Mouse (Mus musculus): ENCODE measurements at regions not wholly inside any gene's neighbourhood (a gene's known extent, or its start where the extent isn't known, plus 50 kb on each side); places are given as distances from the start of the nearest gene placed in this dataset.

GRCm38 (mm10) chr8:117962666-117963065, 160.9 kb upstream of the Mphosph6 start:
- H3K4me2 ChIP-seq = no peak overlapping the region
- no peaks in the 10 kb centered on the region for H3K36me3 ChIP-seq
- no peaks in the 10 kb centered on the region for H3K4me1 ChIP-seq
- H3K27me3 ChIP-seq (replicated peaks) = no peaks in the 10 kb centered on the region
- H3K9me3 ChIP-seq = 0 out of 2 replicates have a peak, but pooled peaks cover 4% of the 10 kb centered on the region
- ATAC-seq (ENCODE audit: extremely low read depth, insufficient number of reproducible peaks, low FRiP score, low TSS enrichment) = no peak
- H3K4me3 ChIP-seq = no peak overlapping the region
- WGBS = 71% methylated on average over 8 of the region's 8 CpGs
- no peak overlapping the region for H3K27ac ChIP-seq (replicated peaks)
- H3K9ac ChIP-seq = no peak overlapping the region

DNA sequence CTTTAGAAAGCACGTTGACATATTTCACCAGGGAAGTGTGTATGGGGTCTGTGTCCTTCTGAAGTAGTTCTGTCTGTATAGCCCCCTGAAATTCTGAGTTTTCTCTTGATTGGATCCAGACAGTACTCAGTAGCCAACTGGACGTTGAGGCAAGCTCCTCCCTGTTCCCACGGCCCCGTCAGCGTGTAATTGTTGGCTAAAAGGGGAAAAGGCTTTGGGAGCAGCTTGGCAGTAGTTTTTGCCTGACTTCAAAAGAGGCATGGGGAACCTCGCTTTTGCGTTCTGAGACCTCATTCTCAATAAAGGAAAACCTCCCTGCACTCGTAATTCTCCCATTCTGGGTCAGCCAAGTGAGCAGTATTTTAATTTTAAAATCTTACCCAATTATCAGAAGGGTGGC, 157.8 kb upstream of the Mphosph6 start:
- H3K4me2 ChIP-seq = no peak overlapping the region
- no peaks in the 10 kb centered on the region for H3K36me3 ChIP-seq
- no peak overlapping the region for H3K27ac ChIP-seq (replicated peaks)
- H3K4me3 ChIP-seq = no peak overlapping the region
- no peaks in the 10 kb centered on the region for H3K4me1 ChIP-seq
- peaks cover 7% of the 10 kb centered on the region for H3K27me3 ChIP-seq (replicated peaks)
- WGBS = 68% methylated on average over 8 of the region's 8 CpGs
- ATAC-seq (ENCODE audit: extremely low read depth, insufficient number of reproducible peaks, low FRiP score, low TSS enrichment) = no peak
- H3K9me3 ChIP-seq = 0 out of 2 replicates have a peak, but pooled peaks cover 4% of the 10 kb centered on the region
- H3K9ac ChIP-seq = no peak overlapping the region

DNA sequence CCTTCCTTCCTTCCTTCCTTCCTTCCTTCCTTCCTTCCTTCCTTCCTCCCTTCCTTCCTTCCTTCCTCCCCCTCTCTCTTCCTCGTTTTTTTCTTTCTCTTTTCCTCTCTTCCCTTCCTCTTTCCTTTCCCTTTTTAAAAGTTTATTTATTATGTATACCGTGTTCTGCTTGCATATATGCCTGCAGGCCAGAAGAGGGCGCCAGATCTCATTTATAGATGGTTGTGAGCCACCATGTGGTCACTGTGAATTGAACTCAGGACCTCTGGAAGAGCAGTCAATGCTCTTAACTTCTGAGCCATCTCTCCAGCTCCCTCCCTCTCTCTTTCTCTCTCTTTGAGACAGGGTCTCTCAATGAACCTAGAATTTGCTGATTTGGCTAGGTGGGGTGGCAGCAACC, 157.2 kb upstream of the Mphosph6 start:
- no peak overlapping the region for H3K4me2 ChIP-seq
- no peaks in the 10 kb centered on the region for H3K36me3 ChIP-seq
- ATAC-seq (ENCODE audit: extremely low read depth, insufficient number of reproducible peaks, low FRiP score, low TSS enrichment) = no peak
- peaks cover 12% of the 10 kb centered on the region for H3K27me3 ChIP-seq (replicated peaks)
- no peak overlapping the region for H3K9ac ChIP-seq
- 0 out of 2 replicates have a peak, but pooled peaks cover 4% of the 10 kb centered on the region for H3K9me3 ChIP-seq
- WGBS = 28% methylated on average over 3 of the region's 3 CpGs
- H3K27ac ChIP-seq (replicated peaks) = no peak overlapping the region
- no peaks in the 10 kb centered on the region for H3K4me1 ChIP-seq
- H3K4me3 ChIP-seq = no peak overlapping the region

DNA sequence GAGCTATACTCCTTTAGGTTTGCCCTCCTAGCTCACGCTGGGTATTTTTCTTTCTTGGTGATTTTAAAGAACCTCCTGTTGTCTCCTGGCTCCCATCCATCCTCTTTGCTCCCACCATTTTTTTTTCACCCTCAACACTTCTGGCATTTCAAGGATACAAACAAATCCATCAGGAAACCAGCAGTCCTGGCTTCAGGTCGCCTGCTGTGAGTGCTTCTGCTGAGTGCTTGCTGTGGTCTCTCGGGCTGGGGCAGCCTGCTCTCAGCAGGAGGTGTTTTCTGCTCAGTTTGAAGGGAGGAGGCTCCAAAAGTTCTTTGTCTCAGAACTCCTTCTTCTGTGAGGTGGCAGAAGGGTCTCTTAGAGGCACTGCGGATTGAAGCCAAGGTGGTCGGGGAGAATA, 149.9 kb upstream of the Mphosph6 start:
- no peaks in the 10 kb centered on the region for H3K9me3 ChIP-seq
- no peak for ATAC-seq (ENCODE audit: extremely low read depth, insufficient number of reproducible peaks, low FRiP score, low TSS enrichment)
- no peaks in the 10 kb centered on the region for H3K4me1 ChIP-seq
- H3K4me2 ChIP-seq = no peak overlapping the region
- H3K27me3 ChIP-seq (replicated peaks) = peaks cover 22% of the 10 kb centered on the region
- H3K27ac ChIP-seq (replicated peaks) = no peak overlapping the region
- no peak overlapping the region for H3K4me3 ChIP-seq
- H3K36me3 ChIP-seq = no peaks in the 10 kb centered on the region
- H3K9ac ChIP-seq = no peak overlapping the region
- 28% methylated on average over 5 of the region's 5 CpGs for WGBS

GRCm38 (mm10) chr8:117946540-117946939, 144.8 kb upstream of the Mphosph6 start:
- no peak for ATAC-seq (ENCODE audit: extremely low read depth, insufficient number of reproducible peaks, low FRiP score, low TSS enrichment)
- H3K27ac ChIP-seq (replicated peaks) = no peak overlapping the region
- WGBS = 22% methylated on average over 3 of the region's 3 CpGs

GRCm38 (mm10) chr8:117934566-117935094, 132.9 kb upstream of the Mphosph6 start:
- ATAC-seq (ENCODE audit: extremely low read depth, insufficient number of reproducible peaks, low FRiP score, low TSS enrichment) = no peak
- Histone ChIP-seq H3K4me1 (peaks cover 31% of the 10 kb centered on the region), H3K27ac (replicated peaks) (peak overlapping the region; percentile 36), H3K9me3 (no peaks in the 10 kb centered on the region), H3K36me3 (no peaks in the 10 kb centered on the region), H3K9ac (no peak overlapping the region), H3K4me3 (no peak overlapping the region), H3K4me2 (no peak overlapping the region; the same call in 1 of the 2 replicates), H3K27me3 (replicated peaks) (0 out of 2 replicates have a peak, but pooled peaks cover 12% of the 10 kb centered on the region)
- 86% methylated on average over 16 of the region's 16 CpGs for WGBS

More at GRCm38 (mm10) chr8:117946540-117946939, 144.8 kb upstream of the Mphosph6 start:
- Histone ChIP-seq H3K4me3 (no peak overlapping the region), H3K4me1 (no peaks in the 10 kb centered on the region), H3K27me3 (replicated peaks) (peaks cover 3% of the 10 kb centered on the region; the same call in 1 of the 2 replicates), H3K9me3 (no peaks in the 10 kb centered on the region), H3K9ac (no peak overlapping the region), H3K36me3 (no peaks in the 10 kb centered on the region), H3K4me2 (no peak overlapping the region)

DNA sequence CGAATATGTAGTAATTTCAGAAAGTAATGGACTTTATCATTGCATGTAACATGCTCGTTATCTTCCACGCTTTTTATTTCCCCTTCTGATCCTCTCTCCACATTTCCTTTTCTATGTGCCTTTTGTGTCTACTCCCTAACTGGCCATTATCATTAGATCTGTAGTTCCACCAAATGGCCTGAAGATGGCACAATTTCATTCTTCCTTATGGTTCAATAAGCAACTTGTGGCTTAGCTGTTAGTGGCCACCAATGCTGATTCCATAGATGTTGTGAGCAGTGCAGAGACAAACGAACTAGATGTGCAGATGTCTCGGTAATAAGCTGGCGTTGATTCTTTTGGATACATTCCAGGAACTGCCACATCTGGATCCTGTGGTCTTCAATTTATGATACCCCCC, 128.9 kb upstream of the Mphosph6 start:
- ATAC-seq (ENCODE audit: extremely low read depth, insufficient number of reproducible peaks, low FRiP score, low TSS enrichment) = no peak
- H3K4me3 ChIP-seq = no peak overlapping the region
- H3K4me2 ChIP-seq = no peak overlapping the region
- H3K36me3 ChIP-seq = no peaks in the 10 kb centered on the region
- 56% methylated on average over 6 of the region's 6 CpGs for WGBS
- H3K27ac ChIP-seq (replicated peaks) = no peak overlapping the region
- no peaks in the 10 kb centered on the region for H3K9me3 ChIP-seq
- peaks cover 17% of the 10 kb centered on the region for H3K27me3 ChIP-seq (replicated peaks)
- H3K9ac ChIP-seq = no peak overlapping the region
- peaks cover 24% of the 10 kb centered on the region for H3K4me1 ChIP-seq

- Histone ChIP-seq H3K9me3 (no peaks in the 10 kb centered on the region), H3K27ac (replicated peaks) (no peak overlapping the region), H3K9ac (no peak overlapping the region), H3K4me2 (no peak overlapping the region), H3K36me3 (no peaks in the 10 kb centered on the region), H3K4me3 (no peak overlapping the region), H3K27me3 (replicated peaks) (peaks cover 17% of the 10 kb centered on the region), H3K4me1 (peaks cover 13% of the 10 kb centered on the region)
- no peak for ATAC-seq (ENCODE audit: extremely low read depth, insufficient number of reproducible peaks, low FRiP score, low TSS enrichment)
- WGBS = 74% methylated on average over 12 of the region's 12 CpGs
Observed at GRCm38 (mm10) chr8:117929606-117930005, 127.9 kb upstream of the Mphosph6 start.

GRCm38 (mm10) chr8:117923296-117923695, 121.6 kb upstream of the Mphosph6 start:
- Histone ChIP-seq H3K36me3 (no peaks in the 10 kb centered on the region), H3K4me1 (peaks cover 13% of the 10 kb centered on the region; the same call in 1 of the 2 replicates), H3K9me3 (no peaks in the 10 kb centered on the region), H3K27ac (replicated peaks) (no peak overlapping the region; the same call in 1 of the 2 replicates), H3K4me2 (peak overlapping the region; percentile 7; the same call in 1 of the 2 replicates), H3K9ac (no peak overlapping the region), H3K4me3 (no peak overlapping the region), H3K27me3 (replicated peaks) (peaks cover 8% of the 10 kb centered on the region)
- ATAC-seq (ENCODE audit: extremely low read depth, insufficient number of reproducible peaks, low FRiP score, low TSS enrichment) = no peak
- 51% methylated on average over 6 of the region's 6 CpGs for WGBS

- no peak overlapping the region for H3K4me3 ChIP-seq
- no peak overlapping the region for H3K27ac ChIP-seq (replicated peaks)
- no peaks in the 10 kb centered on the region; the same call in 1 of the 2 replicates for H3K4me1 ChIP-seq
- ATAC-seq (ENCODE audit: extremely low read depth, insufficient number of reproducible peaks, low FRiP score, low TSS enrichment) = no peak
- H3K9me3 ChIP-seq = peaks cover 4% of the 10 kb centered on the region; the same call in 1 of the 2 replicates
- no peak overlapping the region for H3K9ac ChIP-seq
- H3K36me3 ChIP-seq = no peaks in the 10 kb centered on the region
- WGBS = 34% methylated on average over 8 of the region's 8 CpGs
- H3K4me2 ChIP-seq = no peak overlapping the region
- H3K27me3 ChIP-seq (replicated peaks) = no peaks in the 10 kb centered on the region; the same call in 1 of the 2 replicates
Observed at GRCm38 (mm10) chr8:117903052-117903451, 101.3 kb upstream of the Mphosph6 start.

DNA sequence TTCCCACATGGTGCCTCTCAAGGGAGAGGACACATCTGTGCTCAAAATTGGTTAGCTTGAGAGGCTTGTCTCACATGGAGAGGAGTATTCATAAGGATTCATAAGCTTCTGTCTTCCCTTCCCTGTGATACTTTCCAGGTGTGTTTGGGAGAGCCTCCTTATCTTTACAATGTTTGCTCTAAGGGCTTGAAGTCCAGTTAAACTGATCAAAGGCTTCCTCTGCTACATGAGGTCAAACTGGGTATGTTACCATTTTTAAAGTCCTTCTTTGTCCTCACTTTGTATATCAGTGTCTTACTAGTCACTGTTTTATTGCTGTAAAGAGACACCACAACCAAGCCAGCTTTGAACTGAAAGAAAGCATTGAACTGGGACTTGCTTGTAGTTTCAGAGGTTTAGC, 98.1 kb upstream of the Mphosph6 start:
- no peak for ATAC-seq (ENCODE audit: extremely low read depth, insufficient number of reproducible peaks, low FRiP score, low TSS enrichment)
- Histone ChIP-seq H3K36me3 (no peaks in the 10 kb centered on the region), H3K9ac (no peak overlapping the region), H3K4me3 (no peak overlapping the region), H3K4me2 (no peak overlapping the region), H3K27ac (replicated peaks) (no peak overlapping the region), H3K9me3 (peaks cover 4% of the 10 kb centered on the region; the same call in 1 of the 2 replicates), H3K27me3 (replicated peaks) (0 out of 2 replicates have a peak, but pooled peaks cover 2% of the 10 kb centered on the region), H3K4me1 (no peaks in the 10 kb centered on the region; the same call in 1 of the 2 replicates)

GRCm38 (mm10) chr8:117898015-117898414, 96.3 kb upstream of the Mphosph6 start:
- no peak overlapping the region for H3K4me3 ChIP-seq
- H3K4me1 ChIP-seq = no peaks in the 10 kb centered on the region; the same call in 1 of the 2 replicates
- ATAC-seq (ENCODE audit: extremely low read depth, insufficient number of reproducible peaks, low FRiP score, low TSS enrichment) = no peak
- 0 out of 2 replicates have a peak, but pooled peaks cover 2% of the 10 kb centered on the region for H3K27me3 ChIP-seq (replicated peaks)
- no peak overlapping the region for H3K4me2 ChIP-seq
- H3K27ac ChIP-seq (replicated peaks) = no peak overlapping the region
- peaks cover 4% of the 10 kb centered on the region; the same call in 1 of the 2 replicates for H3K9me3 ChIP-seq
- WGBS = 62% methylated on average over 5 of the region's 5 CpGs
- H3K9ac ChIP-seq = no peak overlapping the region
- H3K36me3 ChIP-seq = no peaks in the 10 kb centered on the region
